Mouse (Mus musculus) gastrocnemius, postnatal 14 days (tissue): ENCODE measurements around the gene Klk1b16. TPM values are rescaled to one million over a fixed set of nuclear protein-coding genes. Genes with fewer than 3 reads are reported as not detected.
"Not testable (repeated sequence)": the region's sequence is repeated elsewhere in the genome, so short reads cannot be mapped to it uniquely, and the experiment has no call there.

Experiments
- DNase-seq: peaks from one replicate; pipeline ENCODE4 v3.0.0; 2021; ENCODE audit warnings: mixed read lengths
- intact Hi-C: fragments of 180-260 bp; cut with DNase I; formaldehyde crosslinking; loops from one replicate; pipeline ENCODE4 v1.15.1; 2025; ENCODE audit warnings: low total_unique reads
- long read RNA-seq, 2 experiments: library from polyadenylated mRNA; stranded (forward); transcript quantifications; one replicate each; pipeline ENCODE4 v2.0.0; 2021
- total RNA-seq, 2 experiments: library from RNA; stranded (reverse); gene quantifications; 2 replicates each; pipeline ENCODE4 v1.2.3; 2021

Klk1b16 gene
- not detected for total RNA-seq
- long read RNA-seq, experiment 1 = 0 reads
- long read RNA-seq, experiment 2 = 0 reads

- no peak for DNase-seq
- intact Hi-C loops = no loop called here
Observed at GRCm38 (mm10) chr7:44136467-44136866, at the start of gene Klk1b16. Klk1b16 (plus strand) TSS chr7:44136767.

DNA sequence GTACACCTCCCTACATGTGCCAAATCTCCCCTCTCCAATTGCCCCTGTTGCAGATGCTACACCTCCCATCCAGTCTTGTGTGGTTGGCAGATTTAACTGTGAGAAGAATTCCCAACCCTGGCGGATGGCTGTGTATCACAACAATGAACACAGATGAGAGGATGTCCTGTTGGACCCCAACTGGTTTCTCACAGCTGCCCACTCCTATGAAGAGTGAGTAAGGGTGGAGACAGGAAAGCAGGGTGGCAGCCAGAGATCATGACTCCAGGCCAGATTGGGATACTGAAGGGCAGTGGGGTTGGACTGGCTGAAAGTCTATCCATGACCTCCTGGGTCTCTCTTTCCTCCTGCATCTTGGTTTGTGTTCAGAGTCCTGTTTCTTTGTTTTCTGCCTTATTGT lies 40.5 kb upstream of the Klk1b16 start:
- no peak for DNase-seq
- intact Hi-C loops = no loop called here

GRCm38 (mm10) chr7:44102028-44102427 lies 34.5 kb upstream of the Klk1b16 start, which contains the start of gene Klk1b21:
Klk1b21 (plus strand) TSS chr7:44102328.
- intact Hi-C loops = not testable (repeated sequence)

DNA sequence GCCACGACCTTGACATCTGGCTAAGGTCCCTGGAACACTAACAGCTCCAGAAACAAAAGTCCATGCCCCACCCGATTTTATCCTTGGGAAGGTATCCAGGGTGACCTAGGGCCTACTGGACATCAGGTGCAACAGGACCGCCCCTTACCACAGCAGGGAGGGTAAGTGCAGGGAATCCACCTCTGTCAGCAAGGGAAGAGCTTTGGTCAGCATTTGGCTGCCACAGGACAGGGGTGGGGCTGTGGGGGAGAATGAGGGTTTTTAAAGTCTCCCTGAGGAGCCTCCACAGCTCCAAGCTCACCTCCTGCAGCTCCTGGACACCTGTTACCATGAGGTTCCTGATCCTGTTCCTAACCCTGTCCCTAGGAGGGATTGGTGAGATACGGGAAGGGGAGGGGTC lies 24.2 kb upstream of the Klk1b16 start, which contains the start of gene Klk1b22:
Gene Klk1b22 (plus strand): TSS at position 301 of the 400 bp plus-strand sequence.
- intact Hi-C loops = no loop called here
- DNase-seq = no peak

More at GRCm38 (mm10) chr7:44102028-44102427, 34.5 kb upstream of the Klk1b16 start, which contains the start of gene Klk1b21:
- not testable (repeated sequence) for DNase-seq

GRCm38 (mm10) chr7:44123445-44123844 lies 13.1 kb upstream of the Klk1b16 start:
- DNase-seq = no peak
- intact Hi-C loops = no loop called here

DNA sequence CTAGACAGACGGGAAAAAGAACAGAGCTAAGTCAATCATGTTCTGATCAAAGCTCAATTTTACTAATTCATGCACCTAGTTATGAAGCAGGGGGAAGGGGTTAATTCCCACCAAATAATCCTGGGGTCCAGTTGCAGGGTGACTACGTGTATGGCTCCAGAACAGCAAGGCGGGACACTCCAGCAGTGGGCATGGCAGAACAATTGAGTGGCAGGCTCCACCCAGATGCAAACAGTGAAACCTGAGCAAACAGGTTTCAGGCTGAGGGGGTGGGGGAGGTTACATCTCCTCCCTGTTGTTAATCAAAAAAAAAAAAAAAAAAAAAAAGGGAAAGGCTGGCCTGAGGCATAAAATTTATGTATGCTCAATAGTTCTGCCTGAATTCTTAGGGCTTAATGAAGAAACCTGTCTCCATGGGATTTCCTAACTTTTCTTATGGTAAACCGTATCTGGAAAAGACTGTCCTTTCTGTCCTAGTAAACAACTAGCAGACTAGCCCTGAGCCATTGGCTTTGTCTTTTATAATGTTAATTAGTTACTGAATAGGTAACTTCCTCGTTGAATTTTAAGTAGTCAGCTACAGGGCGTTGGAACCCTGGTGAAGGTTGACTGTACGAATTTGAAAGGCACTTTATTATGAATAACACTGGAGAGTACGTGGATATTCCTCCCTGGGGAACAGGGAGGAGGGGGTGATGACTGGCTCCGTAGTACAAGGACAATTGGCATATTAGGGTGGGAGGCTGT lies 42.9 kb downstream of the Klk1b16 start:
- no peak for DNase-seq
- intact Hi-C loops = no loop called here

DNA sequence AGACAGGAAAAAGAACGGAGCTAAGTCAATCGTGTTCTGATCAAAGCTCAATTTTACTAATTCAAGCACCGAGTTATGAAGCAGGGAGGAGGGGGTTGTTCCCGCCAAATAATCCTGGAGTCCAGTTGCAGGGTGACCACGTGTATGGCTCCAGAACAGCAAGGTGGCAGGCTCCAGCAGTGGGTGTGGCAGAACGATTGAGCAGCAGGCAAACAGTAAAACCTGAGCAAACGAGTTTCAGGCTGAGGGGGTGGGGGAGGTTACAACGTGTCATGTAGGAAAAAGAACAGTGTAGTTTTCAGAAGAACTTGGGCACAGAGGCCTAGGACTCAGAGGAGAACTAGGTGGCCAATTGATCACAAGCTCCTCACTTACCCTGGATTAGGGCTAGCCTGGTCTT lies 49.9 kb downstream of the Klk1b16 start:
- DNase-seq = not testable (repeated sequence)

GRCm38 (mm10) chr7:44187936-44188335 lies 51.4 kb downstream of the Klk1b16 start, which contains the start of gene Klk1b24:
Klk1b24 (plus strand) TSS chr7:44188236.
- intact Hi-C loops, DNase-seq: not testable (repeated sequence)

More for the DNA sequence above, 49.9 kb downstream of the Klk1b16 start:
- intact Hi-C loops = not testable (repeated sequence)

Other genes starting within 250 kb of the Klk1b16 start
- not detected for gene Klk15, start 203.0 kb upstream of the Klk1b16 start, total RNA-seq
- gene Klk1b8, start 186.1 kb upstream of the Klk1b16 start, total RNA-seq = under 1 TPM in 1 of 2 experiments, not detected in 1; 0.25 TPM
- gene Klk1b1, start 170.0 kb upstream of the Klk1b16 start, total RNA-seq = not detected
- not detected for gene Klk1b9, start 160.7 kb upstream of the Klk1b16 start, total RNA-seq
- not detected for gene Klk1b11, start 140.9 kb upstream of the Klk1b16 start, total RNA-seq
- gene Klk1b26, start 124.6 kb upstream of the Klk1b16 start, total RNA-seq = under 1 TPM in 1 of 2 experiments, not detected in 1; 0.21 TPM
- gene Klk1b27, start 84.5 kb upstream of the Klk1b16 start, total RNA-seq = not detected
- not detected for gene Klk1b21, start 34.4 kb upstream of the Klk1b16 start, total RNA-seq
- gene Klk1b22, start 24.1 kb upstream of the Klk1b16 start, total RNA-seq = not detected
- gene Klk1b24, start 51.5 kb downstream of the Klk1b16 start, total RNA-seq = not detected
- gene Klk1b3, start 61.4 kb downstream of the Klk1b16 start, total RNA-seq = not detected
- not detected for gene Klk1b4, start 70.7 kb downstream of the Klk1b16 start, total RNA-seq
- not detected for gene Klk1b5, start 79.2 kb downstream of the Klk1b16 start, total RNA-seq
- under 1 TPM in 1 of 2 experiments, not detected in 1; 0.23 TPM for gene Klk1, start 88.6 kb downstream of the Klk1b16 start, total RNA-seq
- not detected for gene Gm36864, start 99.4 kb downstream of the Klk1b16 start, total RNA-seq
- under 1 TPM; 0.21 to 0.33 TPM for gene 1700028J19Rik, start 109.9 kb downstream of the Klk1b16 start, total RNA-seq
- 10 to 100 TPM; 14.2 to 16.2 TPM for gene 2410002F23Rik, start 110.0 kb downstream of the Klk1b16 start, total RNA-seq
- gene Acp4, start 120.6 kb downstream of the Klk1b16 start, total RNA-seq = not detected
- gene Gm15517, start 124.7 kb downstream of the Klk1b16 start, total RNA-seq = not detected
- 1 to 10 TPM; 4.2 to 5.6 TPM for gene Clec11a, start 170.1 kb downstream of the Klk1b16 start, total RNA-seq
- under 1 TPM; 0.73 to 0.80 TPM for gene Shank1, start 173.5 kb downstream of the Klk1b16 start, total RNA-seq
- under 1 TPM; 0.35 to 0.49 TPM for gene Syt3, start 247.3 kb downstream of the Klk1b16 start, total RNA-seq
- not detected for gene 1700008O03Rik, start 249.1 kb downstream of the Klk1b16 start, total RNA-seq